Mouse (Mus musculus) neutrophil, adult 5-6 weeks (primary cell): ENCODE results near the gene Ano9. TPM values are rescaled to one million over a fixed set of nuclear protein-coding genes. Genes with fewer than 3 reads are reported as not detected.

Experiments used
- ATAC-seq: fragments of 151-379, 151-347 bp; 2 replicates; pipeline ENCODE4 v1.8.0; 2017; ENCODE audit warnings: mild to moderate bottlenecking, moderate TSS enrichment; ENCODE audit not compliant: insufficient number of reproducible peaks, poor library complexity, low FRiP score, severe bottlenecking; ENCODE audit errors: extremely low read depth
- total RNA-seq: library from RNA; stranded (forward); fragments of 200-1000 nt; gene quantifications from 2 replicates; pipeline ENCODE4 v1.2.3, GENCODE M21; 2017

Ano9 gene
- total RNA-seq, 1 experiment from 2014 or later, result not detected

GRCm38 (mm10) chr7:141070058-141070862 lies 47.3 kb downstream of the Ano9 start:
- ATAC-seq, result no peak; the same call in 1 of the 2 replicates

- no peak for ATAC-seq
Measured at GRCm38 (mm10) chr7:141068351-141068750, 49.3 kb downstream of the Ano9 start.

GRCm38 (mm10) chr7:141064576-141064975 lies 53.0 kb downstream of the Ano9 start:
- peak; percentile 14; the same call in 1 of the 2 replicates for ATAC-seq

GRCm38 (mm10) chr7:141064175-141064574 lies 53.4 kb downstream of the Ano9 start:
- ATAC-seq, result no peak

- no peak for ATAC-seq
Measured at GRCm38 (mm10) chr7:141063353-141063752, 54.3 kb downstream of the Ano9 start.

GRCm38 (mm10) chr7:141062525-141062924 lies 55.1 kb downstream of the Ano9 start:
- no peak for ATAC-seq

- no peak for ATAC-seq
Measured at GRCm38 (mm10) chr7:141061269-141061692, 56.3 kb downstream of the Ano9 start.

GRCm38 (mm10) chr7:141060426-141061242 lies 57.0 kb downstream of the Ano9 start, which contains the start of gene B4galnt4:
Gene B4galnt4 (plus strand): TSS chr7:141061104.
- no peak for ATAC-seq

GRCm38 (mm10) chr7:141059929-141060328 lies 57.7 kb downstream of the Ano9 start:
- no peak for ATAC-seq

GRCm38 (mm10) chr7:141058601-141059341 lies 58.8 kb downstream of the Ano9 start:
- ATAC-seq, result no peak

- no peak for ATAC-seq
Measured at GRCm38 (mm10) chr7:141057541-141057940, 60.1 kb downstream of the Ano9 start.

GRCm38 (mm10) chr7:141056976-141057375 lies 60.6 kb downstream of the Ano9 start:
- ATAC-seq, result no peak

GRCm38 (mm10) chr7:141055785-141056184 lies 61.8 kb downstream of the Ano9 start:
- ATAC-seq, result no peak

- ATAC-seq, result no peak
Measured at GRCm38 (mm10) chr7:141052421-141052820, 65.2 kb downstream of the Ano9 start.

GRCm38 (mm10) chr7:141052016-141052415 lies 65.6 kb downstream of the Ano9 start:
- no peak for ATAC-seq
